Mouse (Mus musculus) layer of hippocampus, postnatal 25 days (tissue): ENCODE results near the gene Hs3st3a1. TPM values are rescaled to one million over a fixed set of nuclear protein-coding genes. Genes with fewer than 3 reads are reported as not detected.

ENCODE experiments used
- DNase-seq, 2 experiments: peaks; one replicate each; pipeline ENCODE4 v3.0.0; 2022; ENCODE audit warnings: mixed read lengths in 2 of 2, low spot score in 1 of 2; ENCODE audit errors: extremely low spot score in 1 of 2
- total RNA-seq, 2 experiments: library from RNA; stranded (reverse); gene quantifications; 2 replicates each; pipeline ENCODE4 v1.2.3; 2021

The Hs3st3a1 gene
- total RNA-seq, 2 experiments from 2014 or later: 0.25 to 0.45 TPM

- no peak for DNase-seq
Measured at GRCm38 (mm10) chr11:64549380-64549779, 114.2 kb downstream of the Hs3st3a1 start.

DNA sequence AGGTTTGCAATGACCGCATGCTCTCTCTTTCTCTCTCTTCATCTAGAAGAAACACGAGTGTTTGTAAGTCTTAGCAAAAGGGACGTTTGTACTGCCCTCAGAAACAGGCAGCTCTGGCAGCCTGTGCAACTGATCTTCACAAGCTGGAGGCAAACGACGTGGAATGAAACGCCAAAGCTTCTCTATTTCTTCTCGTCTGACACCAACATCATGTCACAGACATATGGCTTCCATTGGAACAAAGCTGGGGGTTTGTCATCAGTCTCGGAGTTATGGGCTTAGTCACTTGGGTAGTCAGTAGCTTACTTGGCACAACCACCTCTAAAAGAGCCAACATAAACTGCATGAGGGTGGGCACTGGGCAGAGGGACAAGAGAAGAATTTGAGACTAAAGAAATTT, 114.8 kb downstream of the Hs3st3a1 start:
- DNase-seq: no peak

DNA sequence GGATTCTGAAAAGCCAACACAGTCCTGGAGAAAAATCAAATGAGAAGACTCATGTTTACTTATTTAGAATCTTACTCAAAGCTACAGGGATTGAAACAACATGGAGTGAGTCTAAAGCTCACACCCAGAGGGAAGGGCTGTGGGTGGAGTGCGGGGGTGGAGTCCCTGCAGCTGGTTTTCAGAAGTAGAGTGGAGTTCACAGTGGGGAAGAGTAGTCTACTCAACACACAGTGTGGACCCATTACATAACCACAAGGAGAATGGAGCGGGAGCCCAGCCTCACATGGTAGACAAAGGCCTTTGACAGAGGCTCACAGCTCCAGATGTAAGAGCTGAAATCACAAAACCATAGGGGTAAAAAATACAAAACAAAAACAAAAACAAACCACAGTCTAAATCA, 123.2 kb downstream of the Hs3st3a1 start:
- DNase-seq: no peak

DNA sequence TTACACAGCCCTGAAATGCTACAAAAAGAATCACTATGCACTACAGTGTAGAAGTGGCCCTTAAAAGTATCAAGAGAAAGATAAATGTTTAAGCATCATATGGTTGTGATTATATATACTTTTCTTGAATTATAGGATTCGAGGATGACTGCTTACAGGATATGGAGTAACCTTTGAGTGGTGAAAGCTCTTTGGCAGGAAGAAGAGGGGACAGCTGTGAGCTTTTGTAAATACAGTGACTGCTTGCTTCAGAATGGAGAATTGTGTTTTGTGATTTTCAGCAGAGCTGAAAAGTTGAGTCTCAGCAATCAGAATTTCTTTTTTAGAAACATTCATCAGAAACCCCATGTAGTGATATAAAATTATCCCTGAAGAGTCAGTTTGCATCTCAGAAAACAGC, 124.3 kb downstream of the Hs3st3a1 start:
- DNase-seq: no peak

DNA sequence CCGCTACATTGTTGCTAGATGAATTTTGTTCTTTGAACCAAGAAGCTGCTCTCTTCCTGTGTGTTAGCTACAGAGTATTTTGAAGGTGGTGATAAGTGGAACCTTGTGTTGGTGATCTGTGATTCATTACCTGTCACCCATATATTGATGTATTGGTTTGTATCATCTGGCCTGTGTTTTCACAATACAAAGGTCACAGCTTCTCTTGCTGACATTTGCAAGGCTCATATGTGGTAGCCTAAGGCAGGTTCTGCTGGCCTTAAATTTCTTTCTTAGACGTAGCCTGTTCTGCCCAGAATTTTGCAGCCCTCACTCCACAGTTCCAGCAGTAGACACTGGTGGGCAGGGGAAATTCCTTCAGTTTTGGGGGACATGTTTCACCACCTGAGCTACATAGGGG, 125.3 kb downstream of the Hs3st3a1 start:
- DNase-seq: no peak

DNA sequence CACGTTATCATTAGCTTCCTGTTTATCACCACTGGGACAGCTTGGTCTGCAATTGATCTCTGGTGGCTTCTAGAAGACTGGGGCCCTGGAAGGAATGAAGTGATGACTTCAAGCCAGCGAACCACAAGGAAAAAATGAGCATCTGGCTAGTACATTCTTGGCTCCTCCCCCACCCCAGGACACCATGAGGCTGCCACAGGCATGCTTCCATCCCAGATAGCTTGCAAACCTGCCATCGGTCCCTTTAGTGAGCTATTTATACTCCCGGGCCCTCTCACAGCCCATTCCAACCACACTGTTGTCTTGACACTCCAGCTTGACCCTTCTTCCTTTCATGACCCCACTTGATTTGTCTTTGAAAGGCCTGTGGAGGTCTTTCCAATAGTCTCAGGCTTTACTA, 127.6 kb downstream of the Hs3st3a1 start:
- DNase-seq: no peak

Other genes with a start within 250 kb of the Hs3st3a1 start
- gene F930015N05Rik, start 1.3 kb downstream of the Hs3st3a1 start, total RNA-seq: under 1 TPM in 1 of 2 experiments, not detected in 1; 0.23 TPM